Mouse (Mus musculus) MEL (cell line): ENCODE results near the gene Alkbh7. TPM values are rescaled to one million over a fixed set of nuclear protein-coding genes. Genes with fewer than 3 reads are reported as not detected.

Experiments
- DNase-seq: peaks from one replicate; pipeline ENCODE4 v3.0.0; 2011; ENCODE audit warnings: low read depth, low spot score
- H3K27ac ChIP-seq: 2 replicates; pipeline ENCODE4 v1.5.1; 2012; ENCODE audit warnings: low read depth, mild to moderate bottlenecking, control low read depth, low read length, moderate library complexity; ENCODE audit not compliant: control insufficient read depth
- H3K27me3 ChIP-seq, 2 experiments: fragments of 150-350 bp in 1 of 2; sonication (generic) in 1 of 2; 2 replicates each; pipeline ENCODE4 v1.6.1; 2012; ENCODE audit warnings: low read length in 2 of 2, mild to moderate bottlenecking in 2 of 2, improper control_type of control experiment in 1 of 2, moderate library complexity in 1 of 2; ENCODE audit not compliant: insufficient read depth in 2 of 2, control insufficient read depth in 1 of 2
- H3K36me3 ChIP-seq, 2 experiments: 2 replicates each; pipeline ENCODE4 v1.6.1; 2012 to 2014; ENCODE audit warnings: low read length in 2 of 2, improper control_type of control experiment in 1 of 2, inconsistent platforms in 1 of 2, mild to moderate bottlenecking in 1 of 2; ENCODE audit not compliant: insufficient read depth in 2 of 2, control insufficient read depth in 1 of 2
- H3K4me1 ChIP-seq, 2 experiments: fragments of 150-350 bp in 1 of 2; sonication (generic) in 1 of 2; 2 replicates each; pipeline ENCODE4 v1.6.1; 2012; ENCODE audit warnings: low read length in 2 of 2, improper control_type of control experiment in 1 of 2, mild to moderate bottlenecking in 1 of 2; ENCODE audit not compliant: insufficient read depth in 2 of 2, control insufficient read depth in 1 of 2
- H3K4me3 ChIP-seq, 2 experiments: fragments of 150-350 bp in 1 of 2; sonication (generic) in 1 of 2; 2 replicates each; pipeline ENCODE4 v1.5.1; 2012; ENCODE audit warnings: low read depth in 2 of 2, low read length in 2 of 2, mild to moderate bottlenecking in 2 of 2, moderate library complexity in 2 of 2, control low read depth in 1 of 2, improper control_type of control experiment in 1 of 2; ENCODE audit not compliant: control insufficient read depth in 1 of 2, insufficient read depth in 1 of 2
- H3K79me2 ChIP-seq: 2 replicates; pipeline ENCODE4 v1.6.1; 2012; ENCODE audit warnings: mild to moderate bottlenecking, low read length, moderate library complexity; ENCODE audit not compliant: control insufficient read depth, poor library complexity, insufficient read depth
- H3K9ac ChIP-seq: 2 replicates; pipeline ENCODE4 v1.6.1; 2012; ENCODE audit warnings: low read depth, mild to moderate bottlenecking, control low read depth, low read length, moderate library complexity; ENCODE audit not compliant: control insufficient read depth, poor library complexity, severe bottlenecking
- H3K9me3 ChIP-seq: fragments of 150-350 bp; sonication (generic); replicated peaks from 2 replicates; pipeline ENCODE4 v1.6.1; 2012; ENCODE audit warnings: mild to moderate bottlenecking, low read length, improper control_type of control experiment, moderate library complexity; ENCODE audit not compliant: insufficient read depth
- CHD1 ChIP-seq: IDR thresholded peaks from 2 replicates; pipeline ENCODE4 v1.6.1; 2012; ENCODE audit warnings: low read depth, mild to moderate bottlenecking, inconsistent platforms, low read length, improper control_type of control experiment
- ETS1 ChIP-seq: IDR thresholded peaks from 2 replicates; pipeline ENCODE4 v1.6.1; 2012; ENCODE audit warnings: low read depth, mild to moderate bottlenecking, inconsistent platforms, low read length, improper control_type of control experiment, moderate library complexity
- GATA1 ChIP-seq: IDR thresholded peaks from 2 replicates; pipeline ENCODE4 v1.6.1; 2011; ENCODE audit warnings: low read depth, low read length, improper control_type of control experiment
- HCFC1 ChIP-seq: IDR thresholded peaks from 2 replicates; pipeline ENCODE4 v1.6.1; 2012; ENCODE audit warnings: low read depth, mild to moderate bottlenecking, inconsistent platforms, low read length, improper control_type of control experiment, moderate library complexity
- KAT2A ChIP-seq: conservative IDR thresholded peaks from 2 replicates; pipeline ENCODE4 v1.6.1; 2012; ENCODE audit warnings: low read depth, low read length, improper control_type of control experiment, inconsistent platforms
- MAFK ChIP-seq: IDR thresholded peaks from 2 replicates; pipeline ENCODE4 v1.6.1; 2011; ENCODE audit warnings: low read depth, mild to moderate bottlenecking, low read length, improper control_type of control experiment, borderline replicate concordance
- MAZ ChIP-seq: IDR thresholded peaks from 2 replicates; pipeline ENCODE4 v1.6.1; 2012; ENCODE audit warnings: low read depth, mild to moderate bottlenecking, inconsistent platforms, low read length, improper control_type of control experiment
- MEF2A ChIP-seq: IDR thresholded peaks from 2 replicates; pipeline ENCODE4 v1.6.1; 2014; ENCODE audit warnings: low read depth, mild to moderate bottlenecking, inconsistent platforms, low read length, improper control_type of control experiment; ENCODE audit not compliant: poor library complexity, insufficient replicate concordance, severe bottlenecking; ENCODE audit errors: extremely low read depth
- MYB ChIP-seq: IDR thresholded peaks from 2 replicates; pipeline ENCODE4 v1.6.1; 2011; ENCODE audit warnings: mild to moderate bottlenecking, low read depth, low read length, improper control_type of control experiment
- MYC ChIP-seq: IDR thresholded peaks from 2 replicates; pipeline ENCODE4 v1.6.1; 2011; ENCODE audit warnings: low read depth, mild to moderate bottlenecking, low read length, improper control_type of control experiment, moderate library complexity
- POLR2AphosphoS2 ChIP-seq: IDR thresholded peaks from 2 replicates; pipeline ENCODE4 v1.6.1; 2011; ENCODE audit warnings: low read length, improper control_type of control experiment
- USF1 ChIP-seq: IDR thresholded peaks from 2 replicates; pipeline ENCODE4 v1.6.1; 2014; ENCODE audit warnings: low read depth, mild to moderate bottlenecking, inconsistent platforms, low read length, improper control_type of control experiment, moderate library complexity
- USF2 ChIP-seq, 2 experiments: IDR thresholded peaks; 2 replicates each; pipeline ENCODE4 v1.6.1; 2011 to 2012; ENCODE audit warnings: improper control_type of control experiment in 2 of 2, low read length in 2 of 2, borderline replicate concordance in 1 of 2, inconsistent platforms in 1 of 2, low read depth in 1 of 2, mild to moderate bottlenecking in 1 of 2; ENCODE audit not compliant: insufficient read depth in 1 of 2
- ZNF384 ChIP-seq: IDR thresholded peaks from 2 replicates; pipeline ENCODE4 v1.6.1; 2012; ENCODE audit warnings: low read depth, mild to moderate bottlenecking, inconsistent platforms, low read length, improper control_type of control experiment
- polyA plus RNA-seq, 2 experiments: library from polyadenylated mRNA; stranded (reverse) in 1 of 2; unstranded in 1 of 2; fragments of >175 nt in 1 of 2; fragments of >200 nt in 1 of 2; gene quantifications; 2 replicates each; pipeline versions ENCODE4 v1.2.1 to v1.2.4; 2012; ENCODE audit warnings: low replicate concordance in 2 of 2, low read depth in 1 of 2; ENCODE audit not compliant: insufficient read length in 2 of 2, insufficient read depth in 1 of 2, missing spikeins in 1 of 2
- total RNA-seq: library from RNA; depleted of rRNA; stranded (reverse); fragments of 300-350 nt; gene quantifications from 2 replicates; pipeline ENCODE4 v1.2.3, GENCODE M21; 2012

Gene Alkbh7
- total and polyA plus RNA-seq, 3 experiments: 18.9 to 26.4 TPM; not detected in 1

GRCm38 (mm10) chr17:56990115-56990746 lies 6.9 kb upstream of the Alkbh7 start, which contains the start of gene Clpp (continued):
- TF ChIP-seq MYC (peak; percentile 75), HCFC1 (peak; percentile 96)

- H3K4me1 ChIP-seq: peaks cover 0 to 11% of the 10 kb centered on the region in 2 experiments; a peak in 2 of 4 replicates
- no peak for TF ChIP-seq CHD1
- TF ChIP-seq MYB: no peak
- TF ChIP-seq USF1: no peak
- TF ChIP-seq GATA1: no peak
- no peak for TF ChIP-seq MAFK
- no peak for TF ChIP-seq USF2 (IDR thresholded peaks at IDR 0.05; ENCODE audit: borderline replicate concordance in 1 of 2, insufficient read depth in 1 of 2, low read depth in 1 of 2, low read length in 2 of 2)
- TF ChIP-seq MEF2A: no peak
- no peak for TF ChIP-seq POLR2AphosphoS2
- TF ChIP-seq, all 39 proteins: peak for 0
- Histone ChIP-seq H3K27me3 (no peaks in the 10 kb centered on the region), H3K4me3 (peak overlapping the region; percentile 72 to 86), H3K79me2 (peaks cover 17% of the 10 kb centered on the region), H3K36me3 (peaks cover 2 to 8% of the 10 kb centered on the region in 2 experiments), H3K9me3 (no peaks in the 10 kb centered on the region), H3K27ac (no peak overlapping the region), H3K9ac (peak overlapping the region; percentile 83)
- DNase-seq: no peak
Measured at GRCm38 (mm10) chr17:56990966-56991365, 6.2 kb upstream of the Alkbh7 start.

- no peak overlapping the region for H3K27ac ChIP-seq
- peaks cover 0 to 19% of the 10 kb centered on the region in 2 experiments; a peak in 2 of 4 replicates for H3K4me1 ChIP-seq
- H3K79me2 ChIP-seq: peaks cover 17% of the 10 kb centered on the region
- no peak for DNase-seq
- TF ChIP-seq KAT2A (no peak), ETS1 (no peak), ZNF384 (0 out of 2 replicates have a peak, but pooled peaks have one; percentile 7), MAZ (no peak)
- no peak overlapping the region for H3K9ac ChIP-seq
- no peaks in the 10 kb centered on the region for H3K9me3 ChIP-seq
- no peaks in the 10 kb centered on the region for H3K27me3 ChIP-seq
- H3K36me3 ChIP-seq: peaks cover 2 to 8% of the 10 kb centered on the region in 2 experiments
- no peak overlapping the region for H3K4me3 ChIP-seq
Measured at GRCm38 (mm10) chr17:56995046-56995445, 2.1 kb upstream of the Alkbh7 start.
